Mouse (Mus musculus) right cerebral cortex, postnatal 10 days (tissue): ENCODE results near the gene Abcb4.
"Not testable (repeated sequence)": the region's sequence is repeated elsewhere in the genome, so short reads cannot be mapped to it uniquely, and the experiment has no call there.

Experiments
- DNase-seq, 2 experiments: peaks; one replicate each; pipeline ENCODE4 v3.0.0; 2021; ENCODE audit warnings: low spot score in 2 of 2

The Abcb4 gene

GRCm38 (mm10) chr5:8997513-8997895, 104.0 kb downstream of the Abcb4 start:
- no peak for DNase-seq

- DNase-seq, result no peak
These were observed 105.6 kb downstream of the Abcb4 start for GRCm38 (mm10) chr5:8999108-8999507.

GRCm38 (mm10) chr5:9000006-9000405, 106.5 kb downstream of the Abcb4 start:
- not testable (repeated sequence) for DNase-seq

GRCm38 (mm10) chr5:9006585-9006984, 113.1 kb downstream of the Abcb4 start:
- DNase-seq, result not testable (repeated sequence)
